Mouse (Mus musculus) stomach, embryonic 14.5 days (tissue): ENCODE data around the gene Kctd11. TPM values are rescaled to one million over a fixed set of nuclear protein-coding genes. Genes with fewer than 3 reads are reported as not detected.

Experiments
- ATAC-seq: fragments of 200-750 bp; cut with Nextera tagmentation; 2 replicates; pipeline ENCODE4 v1.8.0; 2017; ENCODE audit warnings: low read depth, moderate TSS enrichment; ENCODE audit not compliant: insufficient number of reproducible peaks, insufficient read depth, low FRiP score
- H3K27ac ChIP-seq: fragments of 300-500 bp; sonication (generic); 2 replicates; pipeline ENCODE4 v1.5.1; 2014; ENCODE audit warnings: mild to moderate bottlenecking, low read length, moderate library complexity, mixed read lengths
- H3K27me3 ChIP-seq: fragments of 300-500 bp; sonication (generic); 2 replicates; pipeline ENCODE4 v1.6.1; 2014; ENCODE audit warnings: low read length, control low read depth, mixed read lengths; ENCODE audit not compliant: control insufficient read depth, insufficient read depth
- H3K36me3 ChIP-seq: fragments of 300-500 bp; sonication (generic); 2 replicates; pipeline ENCODE4 v1.6.1; 2014; ENCODE audit warnings: mild to moderate bottlenecking, control low read depth, low read length, moderate library complexity, mixed read lengths; ENCODE audit not compliant: control insufficient read depth, insufficient read depth
- H3K4me1 ChIP-seq: fragments of 300-500 bp; sonication (generic); 2 replicates; pipeline ENCODE4 v1.6.1; 2014; ENCODE audit warnings: low read length, control low read depth, mixed read lengths; ENCODE audit not compliant: control insufficient read depth, insufficient read depth
- H3K4me2 ChIP-seq: fragments of 300-500 bp; sonication (generic); replicated peaks from 2 replicates; pipeline ENCODE4 v1.6.1; 2014; ENCODE audit warnings: low read depth, low read length, control low read depth
- H3K4me3 ChIP-seq: fragments of 300-500 bp; sonication (generic); 2 replicates; pipeline ENCODE4 v1.5.1; 2014; ENCODE audit warnings: low read depth, low read length, control low read depth
- H3K9ac ChIP-seq: fragments of 300-500 bp; sonication (generic); replicated peaks from 2 replicates; pipeline ENCODE4 v1.6.1; 2014; ENCODE audit warnings: low read depth, mild to moderate bottlenecking, control low read depth, low read length, moderate library complexity, mixed read lengths
- H3K9me3 ChIP-seq: fragments of 300-500 bp; sonication (generic); 2 replicates; pipeline ENCODE4 v1.6.1; 2016; ENCODE audit warnings: low read depth, low read length, control low read depth; ENCODE audit not compliant: control insufficient read depth
- WGBS: fragments of 180-500 bp; shearing (Covaris S2); extraction: QIAGEN DNeasy Blood & Tissue Kit; methylation state at CpG from one replicate; pipeline ENCODE4 v1.1.7; 2014; 5-methylcytosine and 5-hydroxymethylcytosine counted together
- polyA plus RNA-seq: library from polyadenylated mRNA; unstranded; fragments of >200 nt; fragmentation: Nextera tagmentation; extraction: Ambion mirVana; gene quantifications from 2 replicates; pipeline ENCODE4 v1.2.1, GENCODE M21; 2014

Gene Kctd11
- polyA plus RNA-seq, 1 experiment from 2014 or later = 5.0 TPM

GRCm38 (mm10) chr11:69908645-69909044, 27.4 kb upstream of the Kctd11 start:
- no peak overlapping the region for H3K4me3 ChIP-seq
- H3K9me3 ChIP-seq = no peaks in the 10 kb centered on the region
- no peaks in the 10 kb centered on the region for H3K27me3 ChIP-seq
- 91% methylated on average over 11 of the region's 11 CpGs for WGBS
- no peak overlapping the region for H3K27ac ChIP-seq
- H3K9ac ChIP-seq = no peak overlapping the region
- H3K4me1 ChIP-seq = no peaks in the 10 kb centered on the region
- no peak for ATAC-seq
- H3K4me2 ChIP-seq = no peak overlapping the region
- peaks cover 82% of the 10 kb centered on the region for H3K36me3 ChIP-seq

- H3K4me1 ChIP-seq = peaks cover 12% of the 10 kb centered on the region
- peaks cover 51% of the 10 kb centered on the region for H3K36me3 ChIP-seq
- no peaks in the 10 kb centered on the region for H3K27me3 ChIP-seq
- no peak overlapping the region for H3K4me2 ChIP-seq
- H3K9me3 ChIP-seq = no peaks in the 10 kb centered on the region
- WGBS = 94% methylated on average over 9 of the region's 9 CpGs
- H3K4me3 ChIP-seq = no peak overlapping the region
- no peak overlapping the region for H3K9ac ChIP-seq
- ATAC-seq = no peak
- H3K27ac ChIP-seq = no peak overlapping the region
Measured at GRCm38 (mm10) chr11:69904311-69904710, 23.1 kb upstream of the Kctd11 start.

- 84% methylated on average over 13 of the region's 13 CpGs for WGBS
- peak overlapping the region; percentile 97 for H3K4me2 ChIP-seq
- ATAC-seq = no peak
- H3K27ac ChIP-seq = no peak overlapping the region
- no peaks in the 10 kb centered on the region for H3K9me3 ChIP-seq
- peaks cover 38% of the 10 kb centered on the region for H3K36me3 ChIP-seq
- peak overlapping the region; percentile 93; the same call in 1 of the 2 replicates for H3K9ac ChIP-seq
- no peaks in the 10 kb centered on the region for H3K27me3 ChIP-seq
- H3K4me3 ChIP-seq = peak overlapping the region; percentile 79; the same call in 1 of the 2 replicates
- peaks cover 12% of the 10 kb centered on the region for H3K4me1 ChIP-seq
Measured at GRCm38 (mm10) chr11:69902972-69903371, 21.8 kb upstream of the Kctd11 start.

- H3K4me3 ChIP-seq = peak overlapping the region; percentile 79
- WGBS = under 1% methylated on average over 39 of the region's 39 CpGs
- no peaks in the 10 kb centered on the region for H3K27me3 ChIP-seq
- peaks cover 12% of the 10 kb centered on the region for H3K4me1 ChIP-seq
- peak overlapping the region; percentile 97 for H3K4me2 ChIP-seq
- peaks cover 28% of the 10 kb centered on the region for H3K36me3 ChIP-seq
- peak overlapping the region; percentile 97 for H3K27ac ChIP-seq
- H3K9ac ChIP-seq = peak overlapping the region; percentile 93
- no peaks in the 10 kb centered on the region for H3K9me3 ChIP-seq
- ATAC-seq = no peak
Measured at GRCm38 (mm10) chr11:69901993-69902392, 20.8 kb upstream of the Kctd11 start.

GRCm38 (mm10) chr11:69901406-69901846, 20.2 kb upstream of the Kctd11 start:
- Histone ChIP-seq H3K27me3 (no peaks in the 10 kb centered on the region), H3K4me2 (peak overlapping the region; percentile 97), H3K4me1 (peaks cover 12% of the 10 kb centered on the region), H3K27ac (peak overlapping the region; percentile 97), H3K4me3 (peak overlapping the region; percentile 79), H3K9ac (peak overlapping the region; percentile 93), H3K36me3 (peaks cover 22% of the 10 kb centered on the region), H3K9me3 (no peaks in the 10 kb centered on the region)
- under 1% methylated on average over 42 of the region's 42 CpGs for WGBS
- peak; percentile 76 for ATAC-seq

- ATAC-seq = peak; percentile 94
- H3K36me3 ChIP-seq = peaks cover 15% of the 10 kb centered on the region
Measured at GRCm38 (mm10) chr11:69900471-69901405, 19.5 kb upstream of the Kctd11 start, which contains the start of the genes 2810408A11Rik and Neurl4. Gene 2810408A11Rik, minus strand, starts transcription at chr11:69900987. Gene Neurl4, plus strand, starts transcription at chr11:69901072.

GRCm38 (mm10) chr11:69899870-69900269, 18.7 kb upstream of the Kctd11 start:
- Histone ChIP-seq H3K9me3 (no peaks in the 10 kb centered on the region), H3K9ac (peak overlapping the region; percentile 93)
- ATAC-seq = no peak

More at GRCm38 (mm10) chr11:69900471-69901405, 19.5 kb upstream of the Kctd11 start, which contains the start of the genes 2810408A11Rik and Neurl4:
- H3K27me3 ChIP-seq = no peaks in the 10 kb centered on the region
- H3K9me3 ChIP-seq = no peaks in the 10 kb centered on the region
- H3K27ac ChIP-seq = peak within 1 kb of the TSS; percentile 97
- peak within 1 kb of the TSS; percentile 93 for H3K9ac ChIP-seq
- peak within 1 kb of the TSS; percentile 97 for H3K4me2 ChIP-seq
- H3K4me3 ChIP-seq = peak within 1 kb of the TSS; percentile 79
- under 1% methylated on average over 38 of the region's 38 CpGs for WGBS
- H3K4me1 ChIP-seq = peaks cover 12% of the 10 kb centered on the region

GRCm38 (mm10) chr11:69895291-69895690, 14.1 kb upstream of the Kctd11 start, which contains the start of gene Acap1:
Gene Acap1, minus strand, starts transcription at chr11:69895539.
- H3K4me3 ChIP-seq = no peak within 1 kb of the TSS
- no peaks in the 10 kb centered on the region for H3K9me3 ChIP-seq
- no peak within 1 kb of the TSS for H3K27ac ChIP-seq
- H3K4me1 ChIP-seq = peaks cover 3% of the 10 kb centered on the region; the same call in 1 of the 2 replicates
- WGBS = 74% methylated on average over 4 of the region's 4 CpGs
- H3K9ac ChIP-seq = no peak within 1 kb of the TSS
- no peaks in the 10 kb centered on the region for H3K27me3 ChIP-seq
- no peak for ATAC-seq
- H3K36me3 ChIP-seq = no peaks in the 10 kb centered on the region
- H3K4me2 ChIP-seq = no peak within 1 kb of the TSS

More at GRCm38 (mm10) chr11:69899870-69900269, 18.7 kb upstream of the Kctd11 start:
- Histone ChIP-seq H3K4me3 (peak overlapping the region; percentile 79), H3K36me3 (peaks cover 11% of the 10 kb centered on the region), H3K4me1 (peaks cover 12% of the 10 kb centered on the region), H3K4me2 (peak overlapping the region; percentile 97), H3K27me3 (no peaks in the 10 kb centered on the region), H3K27ac (no peak overlapping the region; the same call in 1 of the 2 replicates)
- WGBS = 23% methylated on average over 4 of the region's 4 CpGs
